Mouse (Mus musculus) stomach, postnatal 0 days (tissue): ENCODE measurements around the gene 1700074P13Rik. TPM values are rescaled to one million over a fixed set of nuclear protein-coding genes. Genes with fewer than 3 reads are reported as not detected.

ENCODE experiments used
- ATAC-seq: fragments of 200-750 bp; cut with Nextera tagmentation; 2 replicates; pipeline ENCODE4 v1.8.0; 2017; ENCODE audit not compliant: low FRiP score, low TSS enrichment
- DNase-seq: peaks from one replicate; pipeline ENCODE4 v3.0.0-alpha.2; 2016; ENCODE audit warnings: low spot score
- H3K27ac ChIP-seq: fragments of 300-500 bp; sonication (generic); replicated peaks from 2 replicates; pipeline ENCODE4 v1.5.1; 2014; ENCODE audit warnings: mild to moderate bottlenecking, control low read depth
- H3K27me3 ChIP-seq: fragments of 300-500 bp; sonication (generic); 2 replicates; pipeline ENCODE4 v1.6.1; 2014; ENCODE audit warnings: low read length; ENCODE audit not compliant: control insufficient read depth, insufficient read depth
- H3K36me3 ChIP-seq: fragments of 300-500 bp; sonication (generic); 2 replicates; pipeline ENCODE4 v1.6.1; 2014; ENCODE audit warnings: low read length, mixed read lengths; ENCODE audit not compliant: control insufficient read depth, insufficient read depth
- H3K4me1 ChIP-seq: fragments of 300-500 bp; sonication (generic); replicated peaks from 2 replicates; pipeline ENCODE4 v1.6.1; 2014; ENCODE audit warnings: antibody characterized with exemption; ENCODE audit not compliant: control insufficient read depth, insufficient read depth
- H3K4me2 ChIP-seq: fragments of 300-500 bp; sonication (generic); replicated peaks from 2 replicates; pipeline ENCODE4 v1.6.1; 2014; ENCODE audit warnings: low read depth, mild to moderate bottlenecking, control low read depth, moderate library complexity
- H3K4me3 ChIP-seq: fragments of 300-500 bp; sonication (generic); 2 replicates; pipeline ENCODE4 v1.5.1; 2014; ENCODE audit warnings: low read depth, low read length, control low read depth
- H3K9ac ChIP-seq: fragments of 300-500 bp; sonication (generic); 2 replicates; pipeline ENCODE4 v1.6.1; 2014; ENCODE audit warnings: mild to moderate bottlenecking, low read length, control low read depth, mixed read lengths
- H3K9me3 ChIP-seq: fragments of 300-500 bp; sonication (generic); 2 replicates; pipeline ENCODE4 v1.6.1; 2016; ENCODE audit warnings: low read length; ENCODE audit not compliant: control insufficient read depth
- CTCF ChIP-seq: IDR thresholded peaks from 2 replicates; pipeline ENCODE4 v1.5.1; 2016; ENCODE audit warnings: antibody characterized with exemption, low read depth, mild to moderate bottlenecking, moderate library complexity
- EP300 ChIP-seq: optimal IDR thresholded peaks from 2 replicates; pipeline ENCODE3; 2016; ENCODE audit warnings: antibody characterized with exemption
- WGBS: fragments of 180-500 bp; shearing (Covaris S2); extraction: QIAGEN DNeasy Blood & Tissue Kit; methylation state at CpG from one replicate; pipeline ENCODE4 v1.1.7; 2014; 5-methylcytosine and 5-hydroxymethylcytosine counted together
- polyA plus RNA-seq: library from polyadenylated mRNA; unstranded; fragments of >200 nt; fragmentation: Nextera tagmentation; extraction: Ambion mirVana; gene quantifications from 2 replicates; pipeline ENCODE4 v1.2.1, GENCODE M21; 2015

Gene 1700074P13Rik
- polyA plus RNA-seq, 1 experiment from 2014 or later = not detected

GRCm38 (mm10) chr6:40894716-40895115 is 45.6 kb downstream of the 1700074P13Rik start:
- Histone ChIP-seq H3K4me1 (no peaks in the 10 kb centered on the region), H3K4me2 (no peak overlapping the region), H3K36me3 (no peaks in the 10 kb centered on the region), H3K4me3 (no peak overlapping the region), H3K9ac (no peak overlapping the region), H3K9me3 (no peaks in the 10 kb centered on the region), H3K27me3 (no peaks in the 10 kb centered on the region), H3K27ac (no peak overlapping the region)
- DNase-seq (no peak), ATAC-seq (no peak)
- WGBS = 69% methylated on average over 1 of the region's 1 CpGs
- TF ChIP-seq EP300 (no peak), CTCF (no peak)

GRCm38 (mm10) chr6:40893577-40893976 is 46.8 kb downstream of the 1700074P13Rik start:
- WGBS = 36% methylated on average over 7 of the region's 7 CpGs
- ATAC-seq (no peak), DNase-seq (peak; percentile 16)
- Histone ChIP-seq H3K4me3 (no peak overlapping the region), H3K27ac (no peak overlapping the region), H3K9me3 (no peaks in the 10 kb centered on the region), H3K4me2 (no peak overlapping the region), H3K27me3 (no peaks in the 10 kb centered on the region), H3K9ac (no peak overlapping the region), H3K36me3 (no peaks in the 10 kb centered on the region), H3K4me1 (no peaks in the 10 kb centered on the region)
- TF ChIP-seq EP300 (no peak), CTCF (peak; percentile 56)

- Histone ChIP-seq H3K4me1 (no peaks in the 10 kb centered on the region), H3K27me3 (no peaks in the 10 kb centered on the region), H3K4me2 (no peak overlapping the region), H3K27ac (no peak overlapping the region), H3K9ac (no peak overlapping the region), H3K9me3 (no peaks in the 10 kb centered on the region), H3K36me3 (no peaks in the 10 kb centered on the region), H3K4me3 (no peak overlapping the region)
- TF ChIP-seq CTCF = no peak
- TF ChIP-seq EP300 = no peak
- WGBS = 63% methylated on average over 4 of the region's 4 CpGs
- DNase-seq (no peak), ATAC-seq (no peak)
These were observed 48.6 kb downstream of the 1700074P13Rik start for GRCm38 (mm10) chr6:40891754-40892153.

GRCm38 (mm10) chr6:40890973-40891372 is 49.4 kb downstream of the 1700074P13Rik start:
- no peak overlapping the region for H3K4me3 ChIP-seq
- no peak for DNase-seq
- no peaks in the 10 kb centered on the region for H3K4me1 ChIP-seq
- H3K4me2 ChIP-seq = no peak overlapping the region
- TF ChIP-seq EP300 (no peak), CTCF (no peak)
- H3K9me3 ChIP-seq = no peaks in the 10 kb centered on the region
- no peaks in the 10 kb centered on the region for H3K27me3 ChIP-seq
- H3K36me3 ChIP-seq = no peaks in the 10 kb centered on the region
- ATAC-seq = no peak
- 65% methylated on average over 1 of the region's 1 CpGs for WGBS
- no peak overlapping the region for H3K27ac ChIP-seq
- no peak overlapping the region for H3K9ac ChIP-seq

- Histone ChIP-seq H3K4me3 (no peak within 1 kb of the TSS), H3K4me1 (no peaks in the 10 kb centered on the region), H3K9ac (no peak within 1 kb of the TSS), H3K36me3 (no peaks in the 10 kb centered on the region), H3K9me3 (no peaks in the 10 kb centered on the region), H3K27me3 (no peaks in the 10 kb centered on the region), H3K4me2 (no peak within 1 kb of the TSS), H3K27ac (no peak within 1 kb of the TSS)
- WGBS = 88% methylated on average over 3 of the region's 3 CpGs
- DNase-seq = no peak
- ATAC-seq = no peak
- TF ChIP-seq EP300 = no peak
- no peak for TF ChIP-seq CTCF
These were observed 53.0 kb downstream of the 1700074P13Rik start, which contains the start of gene Moxd2 for GRCm38 (mm10) chr6:40887394-40887793. Gene Moxd2 (minus strand): TSS chr6:40887494.

Other genes starting within 250 kb of the 1700074P13Rik start
- not detected in 2 replicates for gene Moxd2, start 53.1 kb downstream of the 1700074P13Rik start, polyA plus RNA-seq
- not detected in 2 replicates for gene Prss58, start 40.2 kb downstream of the 1700074P13Rik start, polyA plus RNA-seq
- not detected in 2 replicates for gene Gm4744, start 11.3 kb upstream of the 1700074P13Rik start, polyA plus RNA-seq
- gene 1810009J06Rik, start 24.2 kb upstream of the 1700074P13Rik start, polyA plus RNA-seq = 0.22 and 0.74 TPM in 2 replicates
- gene Gm2663, start 58.9 kb upstream of the 1700074P13Rik start, polyA plus RNA-seq = 0.23 and 0.57 TPM in 2 replicates
- 1.0 and 1.4 TPM in 2 replicates for gene 2210010C04Rik, start 95.0 kb upstream of the 1700074P13Rik start, polyA plus RNA-seq